Mouse (Mus musculus): ENCODE measurements around the gene Atg14.

Gene Atg14

GRCm38 (mm10) chr14:47508035-47508434 lies 62.4 kb downstream of the Atg14 start:
- no peak for DNase-seq (ENCODE audit: low read depth, low spot score)

GRCm38 (mm10) chr14:47506676-47507075 lies 63.8 kb downstream of the Atg14 start:
- DNase-seq (ENCODE audit: low read depth, low spot score): no peak

- DNase-seq (ENCODE audit: low read depth, low spot score): peak; percentile 12
Measured at GRCm38 (mm10) chr14:47504036-47504435, 66.4 kb downstream of the Atg14 start.

GRCm38 (mm10) chr14:47498632-47499031 lies 71.8 kb downstream of the Atg14 start:
- DNase-seq (ENCODE audit: low read depth, low spot score): no peak

- DNase-seq (ENCODE audit: low read depth, low spot score): no peak
Measured at GRCm38 (mm10) chr14:47497166-47497565, 73.3 kb downstream of the Atg14 start.

- no peak for DNase-seq (ENCODE audit: low read depth, low spot score)
Measured at GRCm38 (mm10) chr14:47495951-47496350, 74.5 kb downstream of the Atg14 start.

- no peak for DNase-seq (ENCODE audit: low read depth, low spot score)
Measured at GRCm38 (mm10) chr14:47493592-47494361, 76.7 kb downstream of the Atg14 start.
